In the genomic region with DNA sequence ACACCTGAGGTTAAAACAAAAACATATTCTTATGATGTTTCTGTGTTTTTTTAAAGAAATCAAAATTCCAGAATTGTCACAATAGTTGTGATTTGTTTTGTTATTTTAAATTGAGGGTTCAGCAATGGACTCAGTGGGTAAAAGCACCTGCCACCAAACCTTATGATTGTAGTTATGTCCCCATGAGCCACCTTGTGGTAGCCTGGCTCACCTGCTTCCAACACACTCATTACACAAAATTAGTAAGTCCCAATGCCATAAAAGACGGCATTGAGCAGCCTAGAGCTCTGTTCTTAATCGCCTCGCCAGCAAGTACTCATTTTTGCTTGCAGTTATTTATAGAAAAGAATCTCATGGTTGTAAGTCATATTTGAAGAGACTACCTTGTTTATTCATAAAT, we compare ENCODE assay signal across 19 mouse cellular contexts. TPM values are rescaled to one million over a fixed set of nuclear protein-coding genes. Genes with fewer than 3 reads are reported as not detected.
A peak's percentile ranks its signal among the peaks of the same experiment; 100 is the strongest.
DNase-seq lines count a peak whose midpoint lies in the region; ATAC-seq and TF ChIP-seq lines count a peak whose summit lies in the region.
"Had no signal": no experiment of that assay in that cellular context is flagged by ENCODE, and none has a peak within 500 bp of the region (broad histone marks: within the 10 kb centered on the region; RNA-seq: fewer than 3 reads in every experiment).

No protein-coding gene starts in this region.

- no peaks in the 10 kb centered on the region for H3K27me3 ChIP-seq in forebrain, postnatal 0 days (ENCODE audit: insufficient read depth, low read length)
- H3K27me3 ChIP-seq in forebrain, embryonic 14.5 days (replicated peaks; ENCODE audit: control insufficient read depth, insufficient read depth, low read length): no peaks in the 10 kb centered on the region
- H3K27me3 ChIP-seq in lung, embryonic 14.5 days (ENCODE audit: insufficient read depth, low read length): no peaks in the 10 kb centered on the region
- H3K27me3 ChIP-seq in E14TG2a.4 (ENCODE audit: insufficient read depth, low read length): no peaks in the 10 kb centered on the region
- H3K27me3 ChIP-seq: liver, embryonic 13.5 days had no signal

- no peak for TF ChIP-seq POLR2A in lung, adult 2 months (IDR thresholded peaks at IDR 0.05; ENCODE audit: borderline replicate concordance, extremely low read depth, low read depth, low read length)

- H3K36me3 ChIP-seq in forebrain, postnatal 0 days (ENCODE audit: insufficient read depth): peaks cover 43% of the 10 kb centered on the region
- H3K36me3 ChIP-seq in forebrain, embryonic 14.5 days (ENCODE audit: control insufficient read depth, insufficient read depth, low read length): peaks cover 60% of the 10 kb centered on the region
- peaks cover 36% of the 10 kb centered on the region for H3K36me3 ChIP-seq in lung, embryonic 14.5 days (ENCODE audit: insufficient read depth)
- H3K36me3 ChIP-seq in E14TG2a.4 (ENCODE audit: insufficient read depth, low read length): peaks cover 43% of the 10 kb centered on the region

- H3K4me1 ChIP-seq in forebrain, postnatal 0 days (ENCODE audit: insufficient read depth): no peaks in the 10 kb centered on the region
- H3K4me1 ChIP-seq in forebrain, embryonic 14.5 days (ENCODE audit: control insufficient read depth, insufficient read depth, low read length): no peaks in the 10 kb centered on the region
- no peaks in the 10 kb centered on the region for H3K4me1 ChIP-seq in lung, embryonic 14.5 days (ENCODE audit: insufficient read depth)
- peaks cover 3% of the 10 kb centered on the region for H3K4me1 ChIP-seq in lung, adult 2 months (ENCODE audit: control insufficient read depth, insufficient read depth, low read length)
- H3K4me1 ChIP-seq in E14TG2a.4 (replicated peaks; ENCODE audit: low read depth, low read length): peaks cover 21% of the 10 kb centered on the region
- H3K4me1 ChIP-seq: embryonic facial prominence, embryonic 10.5 days; heart, embryonic 10.5 days; liver, embryonic 13.5 days; midbrain, embryonic 10.5 days had no signal

- WGBS in forebrain, postnatal 0 days: 83% methylated on average over 3 of the region's 3 CpGs
- WGBS in forebrain, embryonic 14.5 days: 85% methylated on average over 3 of the region's 3 CpGs
- WGBS in lung, embryonic 14.5 days: 90% methylated on average over 3 of the region's 3 CpGs
- 69% methylated on average over 3 of the region's 3 CpGs for WGBS in lung, adult 2 months

- no peak overlapping the region for H3K4me3 ChIP-seq in forebrain, postnatal 0 days (ENCODE audit: low read depth, low read length)
- H3K4me3 ChIP-seq in forebrain, embryonic 14.5 days (ENCODE audit: low read depth, low read length): no peak overlapping the region
- no peak overlapping the region for H3K4me3 ChIP-seq in lung, embryonic 14.5 days (ENCODE audit: low read depth, low read length)
- H3K4me3 ChIP-seq in lung, adult 2 months (replicated peaks; ENCODE audit: extremely low read depth, low read depth, low read length): no peak overlapping the region
- H3K4me3 ChIP-seq in E14TG2a.4 (replicated peaks; ENCODE audit: low read length): no peak overlapping the region
- H3K4me3 ChIP-seq: embryonic facial prominence, embryonic 10.5 days; heart, embryonic 10.5 days; liver, embryonic 13.5 days; midbrain, embryonic 10.5 days had no signal

- no peak overlapping the region for H3K27ac ChIP-seq in forebrain, postnatal 0 days (ENCODE audit: low read depth, low read length)
- no peak overlapping the region for H3K27ac ChIP-seq in forebrain, embryonic 14.5 days (ENCODE audit: low read depth, low read length)
- H3K27ac ChIP-seq in lung, embryonic 14.5 days (ENCODE audit: low read depth): no peak overlapping the region
- H3K27ac ChIP-seq: embryonic facial prominence, embryonic 10.5 days; heart, embryonic 10.5 days; liver, embryonic 13.5 days; midbrain, embryonic 10.5 days had no signal

- no peak overlapping the region for H3K4me2 ChIP-seq in forebrain, postnatal 0 days (ENCODE audit: low read depth)
- no peak overlapping the region for H3K4me2 ChIP-seq in forebrain, embryonic 14.5 days (ENCODE audit: low read length)
- H3K4me2 ChIP-seq in lung, embryonic 14.5 days: no peak overlapping the region
- H3K4me2 ChIP-seq: liver, embryonic 13.5 days had no signal

- ATAC-seq in forebrain, postnatal 0 days: no peak
- ATAC-seq in forebrain, embryonic 14.5 days: no peak
- no peak for ATAC-seq in lung, embryonic 14.5 days (ENCODE audit: insufficient read depth)
- ATAC-seq: inflammation-experienced regulatory T-cells, adult 6 months had no signal

- no peak for DNase-seq in forebrain, postnatal 0 days
- DNase-seq in forebrain, embryonic 14.5 days (ENCODE audit: low spot score): no peak
- DNase-seq in lung, embryonic 14.5 days: no peak
- DNase-seq in lung, adult 2 months: no peak
- DNase-seq in retina, embryonic 14.5 days (ENCODE audit: low spot score): peak; percentile 5
- no peak for DNase-seq in cerebellum, postnatal 36 days
- no peak for DNase-seq in c-Kit-positive CD71-positive TER-119-positive erythroid progenitor cells, embryonic 14.5 days (ENCODE audit: low spot score)
- DNase-seq: adrenal gland, adult 2 months; cerebellum, adult 2 months; gastrocnemius, postnatal 10 days; heart, postnatal 4 days; kidney, postnatal 14 days; liver, embryonic 13.5 days; right cerebral cortex, postnatal 14 days had no signal

- TF ChIP-seq CTCF in forebrain, postnatal 0 days (IDR thresholded peaks at IDR 0.05; ENCODE audit: low read depth): peak; percentile 36
- TF ChIP-seq CTCF in lung, embryonic 14.5 days (IDR thresholded peaks at IDR 0.05; ENCODE audit: low read depth): peak; percentile 35
- no peak for TF ChIP-seq CTCF in lung, adult 2 months (IDR thresholded peaks at IDR 0.05; ENCODE audit: insufficient read depth, low read length)
- TF ChIP-seq CTCF in E14TG2a.4 (conservative IDR thresholded peaks at IDR 0.05; ENCODE audit: low read length): 0 out of 2 replicates have a peak, but pooled peaks have one; percentile 6

- no peak overlapping the region for H3K9ac ChIP-seq in forebrain, postnatal 0 days
- no peak overlapping the region for H3K9ac ChIP-seq in forebrain, embryonic 14.5 days (ENCODE audit: low read length)
- H3K9ac ChIP-seq in lung, embryonic 14.5 days: no peak overlapping the region
- H3K9ac ChIP-seq: liver, embryonic 13.5 days had no signal

- no peaks in the 10 kb centered on the region for H3K9me3 ChIP-seq in forebrain, postnatal 0 days (ENCODE audit: low read length)
- H3K9me3 ChIP-seq in forebrain, embryonic 14.5 days (replicated peaks; ENCODE audit: control insufficient read depth, low read length): no peaks in the 10 kb centered on the region
- no peaks in the 10 kb centered on the region for H3K9me3 ChIP-seq in lung, embryonic 14.5 days (ENCODE audit: low read depth, low read length)
- H3K9me3 ChIP-seq in E14TG2a.4 (ENCODE audit: low read length): no peaks in the 10 kb centered on the region
- H3K9me3 ChIP-seq: embryonic facial prominence, embryonic 10.5 days; heart, embryonic 10.5 days; liver, embryonic 13.5 days; midbrain, embryonic 10.5 days had no signal

RNA-seq across cellular contexts. Expression of a gene that starts 43.2 kb away (rescaled TPM):
- 116 and 135 TPM in 2 replicates for total RNA-seq in forebrain, postnatal 0 days (2014; rRNA removed)
- polyA plus RNA-seq in forebrain, postnatal 0 days (2015; fragmentation: Nextera tagmentation; extraction: Ambion mirVana): 21.3 and 44.7 TPM in 2 replicates
- 15.0 and 17.0 TPM in 2 replicates for polyA plus RNA-seq in forebrain, embryonic 14.5 days (2014; fragmentation: Nextera tagmentation; extraction: Ambion mirVana)
- polyA plus RNA-seq in lung, embryonic 14.5 days (2014; fragmentation: Nextera tagmentation; extraction: Ambion mirVana): 22.4 and 24.1 TPM in 2 replicates
- 28.7 and 38.5 TPM in 2 replicates for polyA plus RNA-seq in lung, adult 2 months (2012; rRNA removed)

RNA-seq across cellular contexts. Expression of a gene that starts 45.8 kb away (rescaled TPM):
- total RNA-seq in forebrain, postnatal 0 days (2014; rRNA removed): 58.2 and 61.6 TPM in 2 replicates
- 23.5 and 30.7 TPM in 2 replicates for polyA plus RNA-seq in forebrain, postnatal 0 days (2015; fragmentation: Nextera tagmentation; extraction: Ambion mirVana)
- polyA plus RNA-seq in forebrain, embryonic 14.5 days (2014; fragmentation: Nextera tagmentation; extraction: Ambion mirVana): 40.1 and 48.9 TPM in 2 replicates
- polyA plus RNA-seq in lung, embryonic 14.5 days (2014; fragmentation: Nextera tagmentation; extraction: Ambion mirVana): 58.9 and 60.2 TPM in 2 replicates
- 4.6 and 5.8 TPM in 2 replicates for polyA plus RNA-seq in lung, adult 2 months (2012; rRNA removed)

RNA-seq across cellular contexts. Expression of a gene that starts 45.9 kb away (rescaled TPM):
- 0.81 TPM in 1 of 2 replicates, not detected in the other for total RNA-seq in forebrain, postnatal 0 days (2014; rRNA removed)
- polyA plus RNA-seq in forebrain, postnatal 0 days (2015; fragmentation: Nextera tagmentation; extraction: Ambion mirVana): 0.08 and 0.29 TPM in 2 replicates
- polyA plus RNA-seq in forebrain, embryonic 14.5 days (2014; fragmentation: Nextera tagmentation; extraction: Ambion mirVana): 0.50 and 0.83 TPM in 2 replicates
- polyA plus RNA-seq in lung, embryonic 14.5 days (2014; fragmentation: Nextera tagmentation; extraction: Ambion mirVana): 0.12 TPM in 1 of 2 replicates, not detected in the other
- not detected in 2 replicates for polyA plus RNA-seq in lung, adult 2 months (2012; rRNA removed)
- total RNA-seq: adrenal gland, adult 2 months had no signal
- polyA plus RNA-seq: inflammation-experienced regulatory T-cells, adult 6 months had no signal
